Mouse (Mus musculus) ES-Bruce4 (cell line): ENCODE results near the gene Mgat4a. TPM values are rescaled to one million over a fixed set of nuclear protein-coding genes. Genes with fewer than 3 reads are reported as not detected.

ENCODE experiments used
- H3K27ac ChIP-seq: 2 replicates; pipeline ENCODE4 v1.5.1; 2012; ENCODE audit warnings: low read length, inconsistent platforms; ENCODE audit not compliant: insufficient read depth
- H3K27me3 ChIP-seq: 2 replicates; pipeline ENCODE4 v1.6.1; 2012; ENCODE audit warnings: mild to moderate bottlenecking, low read length, inconsistent platforms; ENCODE audit not compliant: control insufficient read depth, poor library complexity, insufficient read depth, severe bottlenecking
- H3K36me3 ChIP-seq: 2 replicates; pipeline ENCODE4 v1.6.1; 2012; ENCODE audit warnings: inconsistent platforms, mild to moderate bottlenecking, low read length, moderate library complexity; ENCODE audit not compliant: control insufficient read depth, poor library complexity, insufficient read depth, severe bottlenecking
- H3K4me1 ChIP-seq: one replicate; pipeline ENCODE4 v1.8.1; 2011; ENCODE audit warnings: low read length; ENCODE audit not compliant: control insufficient read depth, insufficient read depth
- H3K4me3 ChIP-seq: 2 replicates; pipeline ENCODE4 v1.5.1; 2011; ENCODE audit warnings: low read depth, mild to moderate bottlenecking, low read length
- H3K9ac ChIP-seq: 2 replicates; pipeline ENCODE4 v1.6.1; 2012; ENCODE audit warnings: low read depth, mild to moderate bottlenecking, inconsistent platforms; ENCODE audit not compliant: poor library complexity, severe bottlenecking
- H3K9me3 ChIP-seq: replicated peaks from 2 replicates; pipeline ENCODE4 v1.6.1; 2012; ENCODE audit warnings: mild to moderate bottlenecking, low read length, inconsistent platforms; ENCODE audit not compliant: control insufficient read depth, poor library complexity, insufficient read depth, severe bottlenecking
- CTCF ChIP-seq: IDR thresholded peaks from one replicate; pipeline ENCODE4 v1.8.1; 2011; ENCODE audit warnings: low read depth, low read length
- EP300 ChIP-seq: IDR thresholded peaks from 2 replicates; pipeline ENCODE4 v1.6.1; 2011; ENCODE audit warnings: low read depth, low read length; ENCODE audit not compliant: insufficient read depth
- POLR2A ChIP-seq: IDR thresholded peaks from one replicate; pipeline ENCODE4 v1.8.1; 2011; ENCODE audit warnings: low read length; ENCODE audit not compliant: insufficient read depth
- polyA plus RNA-seq: library from polyadenylated mRNA; stranded (reverse); fragments of >200 nt; gene quantifications from 2 replicates; pipeline ENCODE4 v1.2.4, GENCODE M21; 2011; ENCODE audit warnings: low read depth; ENCODE audit not compliant: missing spikeins, insufficient read depth, insufficient read length

Gene Mgat4a
- polyA plus RNA-seq, 1 experiment: 9.2 TPM

DNA sequence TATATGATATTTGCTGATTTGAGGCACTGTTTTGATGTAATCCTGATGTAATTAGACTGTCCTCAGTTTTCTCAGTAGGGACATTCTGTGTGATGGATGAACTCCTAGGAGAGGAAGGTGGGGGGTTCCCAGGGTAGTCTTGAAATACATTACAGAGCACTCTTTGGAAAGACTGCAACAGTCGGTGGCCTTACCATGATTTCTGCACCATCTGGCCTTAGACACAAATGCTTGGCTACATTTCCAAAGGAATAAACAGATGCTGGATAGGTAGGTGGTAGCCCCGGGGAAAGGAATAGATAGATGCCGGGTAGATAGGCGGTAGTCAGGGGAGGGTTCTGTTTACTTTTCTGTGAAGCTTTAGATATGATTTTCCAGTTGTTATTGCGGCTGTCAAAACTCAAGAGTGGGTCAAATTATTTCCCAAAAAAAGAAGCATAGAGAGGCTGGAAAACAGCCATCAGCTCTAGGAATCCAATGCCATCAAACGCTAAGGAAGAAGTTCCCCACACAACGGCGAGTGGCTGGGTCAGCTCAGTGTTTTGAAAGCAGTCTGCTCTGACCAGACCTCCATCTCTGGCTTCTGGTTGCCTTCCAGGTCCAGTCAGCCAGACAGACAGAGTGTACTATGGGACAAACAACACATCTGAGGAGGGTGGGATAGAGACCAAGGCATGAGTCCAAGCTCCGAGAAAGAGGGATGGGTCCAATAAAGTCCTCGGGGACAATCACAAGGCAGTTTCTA, 31.9 kb upstream of the Mgat4a start:
- H3K27me3 ChIP-seq: no peaks in the 10 kb centered on the region
- TF ChIP-seq EP300 (no peak), POLR2A (no peak), CTCF (no peak)
- H3K4me1 ChIP-seq: no peaks in the 10 kb centered on the region
- H3K4me3 ChIP-seq: no peak overlapping the region
- no peaks in the 10 kb centered on the region for H3K36me3 ChIP-seq
- H3K27ac ChIP-seq: no peak overlapping the region
- no peaks in the 10 kb centered on the region for H3K9me3 ChIP-seq
- no peak overlapping the region for H3K9ac ChIP-seq

DNA sequence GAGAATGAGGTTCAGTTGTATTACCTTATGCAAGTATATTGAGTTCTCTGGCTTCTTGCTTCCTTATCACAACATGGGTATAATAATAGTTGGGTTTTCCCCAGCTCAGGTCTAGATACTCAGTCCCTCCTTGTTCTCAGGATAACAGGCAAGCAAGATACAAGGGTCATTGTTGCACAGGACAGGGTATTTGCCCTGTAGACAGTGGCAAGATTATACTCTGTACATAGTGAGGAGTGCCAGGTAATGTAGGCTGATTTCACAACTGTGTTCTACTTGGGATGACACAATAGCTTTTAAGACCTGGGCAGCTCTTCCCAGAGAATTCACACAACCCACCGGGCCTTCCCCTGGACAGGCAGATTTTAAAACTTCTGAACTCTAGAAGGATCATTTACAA, 27.6 kb upstream of the Mgat4a start:
- Histone ChIP-seq H3K27ac (no peak overlapping the region), H3K4me1 (no peaks in the 10 kb centered on the region), H3K9ac (no peak overlapping the region), H3K9me3 (no peaks in the 10 kb centered on the region), H3K4me3 (no peak overlapping the region), H3K27me3 (no peaks in the 10 kb centered on the region), H3K36me3 (no peaks in the 10 kb centered on the region)
- TF ChIP-seq POLR2A (no peak), EP300 (no peak), CTCF (no peak)

GRCm38 (mm10) chr1:37566754-37567153, 25.9 kb upstream of the Mgat4a start:
- Histone ChIP-seq H3K9me3 (no peaks in the 10 kb centered on the region), H3K4me3 (no peak overlapping the region), H3K4me1 (no peaks in the 10 kb centered on the region), H3K36me3 (no peaks in the 10 kb centered on the region), H3K9ac (no peak overlapping the region), H3K27ac (no peak overlapping the region), H3K27me3 (no peaks in the 10 kb centered on the region)
- TF ChIP-seq EP300 (no peak), CTCF (no peak), POLR2A (no peak)

DNA sequence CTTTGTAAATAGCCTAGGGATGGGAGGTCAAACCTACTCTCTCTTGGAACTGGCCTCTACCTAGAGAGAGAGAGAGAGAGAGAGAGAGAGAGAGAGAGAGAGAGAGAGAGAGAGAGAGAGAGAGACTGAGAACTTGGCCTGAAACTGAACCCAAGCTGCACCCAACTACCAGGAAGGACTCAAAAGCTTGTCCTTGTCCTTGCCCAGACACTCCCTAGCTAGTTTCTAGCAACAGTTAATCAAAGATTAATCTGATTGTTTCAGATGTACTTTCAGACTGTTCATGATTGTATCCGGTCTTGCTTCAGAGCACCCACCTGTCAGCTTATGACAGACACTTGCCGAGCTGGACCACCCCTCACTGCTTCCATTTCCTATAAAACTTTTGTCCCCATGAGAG, 25.5 kb upstream of the Mgat4a start:
- Histone ChIP-seq H3K9me3 (no peaks in the 10 kb centered on the region), H3K9ac (no peak overlapping the region), H3K27ac (no peak overlapping the region), H3K4me3 (no peak overlapping the region), H3K27me3 (no peaks in the 10 kb centered on the region), H3K4me1 (no peaks in the 10 kb centered on the region), H3K36me3 (no peaks in the 10 kb centered on the region)
- TF ChIP-seq POLR2A (no peak), EP300 (no peak), CTCF (no peak)

- H3K4me1 ChIP-seq: no peaks in the 10 kb centered on the region
- no peaks in the 10 kb centered on the region for H3K36me3 ChIP-seq
- H3K27ac ChIP-seq: no peak overlapping the region
- no peak overlapping the region for H3K4me3 ChIP-seq
- no peak for TF ChIP-seq POLR2A
- no peak for TF ChIP-seq EP300
- TF ChIP-seq CTCF: no peak
- H3K9ac ChIP-seq: no peak overlapping the region
- no peaks in the 10 kb centered on the region for H3K27me3 ChIP-seq
- no peaks in the 10 kb centered on the region for H3K9me3 ChIP-seq
Measured at GRCm38 (mm10) chr1:37565396-37565795, 24.6 kb upstream of the Mgat4a start.

DNA sequence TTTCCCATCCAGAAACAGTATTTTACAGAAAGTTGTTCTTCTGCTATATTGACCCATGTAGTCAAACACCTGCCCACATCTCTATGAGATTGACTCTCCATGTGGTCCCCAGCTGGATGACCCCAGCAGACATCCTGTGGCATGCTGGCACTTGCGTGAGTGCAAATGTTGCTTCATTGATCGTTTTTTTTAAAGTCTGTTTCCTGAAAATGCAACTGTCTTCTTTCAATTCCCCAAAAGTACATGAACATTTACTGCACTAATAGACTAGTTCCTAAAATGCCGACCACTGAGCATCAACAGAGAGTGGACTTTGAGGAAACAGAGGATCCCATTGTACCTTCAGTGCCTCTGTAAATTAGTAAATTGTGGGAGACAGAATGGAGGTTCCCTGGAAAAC, 21.1 kb upstream of the Mgat4a start:
- TF ChIP-seq CTCF (no peak), EP300 (no peak), POLR2A (no peak)
- no peak overlapping the region for H3K27ac ChIP-seq
- H3K4me1 ChIP-seq: no peaks in the 10 kb centered on the region
- no peaks in the 10 kb centered on the region for H3K36me3 ChIP-seq
- H3K9me3 ChIP-seq: no peaks in the 10 kb centered on the region
- no peak overlapping the region for H3K9ac ChIP-seq
- no peak overlapping the region for H3K4me3 ChIP-seq
- H3K27me3 ChIP-seq: no peaks in the 10 kb centered on the region
